Comparison of ENCODE assay signal across 20 mouse cellular contexts in the genomic region with DNA sequence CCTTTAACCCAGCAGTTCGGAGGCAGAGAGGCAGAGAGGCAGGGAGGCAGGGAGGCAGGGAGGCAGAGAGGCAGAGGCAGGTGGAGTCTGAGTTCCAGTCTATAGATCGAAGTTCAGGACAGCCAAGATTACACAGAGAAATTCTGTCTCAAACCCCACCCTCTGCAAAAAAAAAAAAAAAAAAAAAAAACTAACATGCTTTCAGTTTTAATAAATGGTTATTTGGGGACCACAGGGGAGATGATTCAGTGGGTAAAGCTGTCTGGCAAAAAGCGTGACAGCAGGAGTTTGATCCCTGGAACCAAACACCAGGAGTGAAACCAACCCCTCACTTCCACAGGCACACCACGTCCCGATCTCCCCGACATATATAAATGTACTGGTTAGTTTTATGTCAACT. TPM values are rescaled to one million over a fixed set of nuclear protein-coding genes. Genes with fewer than 3 reads are reported as not detected.
DNase-seq lines count a peak whose midpoint lies in the region; ATAC-seq and TF ChIP-seq lines count a peak whose summit lies in the region.
"Had no signal": no experiment of that assay in that cellular context is flagged by ENCODE, and none has a peak within 500 bp of the region (broad histone marks: within the 10 kb centered on the region; RNA-seq: fewer than 3 reads in every experiment).

No protein-coding gene starts in this region.

- TF ChIP-seq POLR2A in MEL (IDR thresholded peaks at IDR 0.05; ENCODE audit: control insufficient read depth in 1 of 2, insufficient read depth in 1 of 2, low read depth in 1 of 2, low read length in 2 of 2, poor library complexity in 1 of 2) = no peak

- TF ChIP-seq EP300 in liver, postnatal 0 days (IDR thresholded peaks at IDR 0.05; ENCODE audit: low read depth) = no peak
- TF ChIP-seq EP300 in MEL (IDR thresholded peaks at IDR 0.05; ENCODE audit: low read depth in 1 of 2, low read length in 2 of 2) = no peak

- no peak overlapping the region for H3K4me3 ChIP-seq in liver, embryonic 11.5 days (ENCODE audit: low read depth, low read length)
- H3K4me3 ChIP-seq in liver, postnatal 0 days (ENCODE audit: low read depth, low read length) = no peak overlapping the region
- H3K4me3 ChIP-seq in MEL (ENCODE audit: control insufficient read depth in 1 of 2, insufficient read depth in 1 of 2, low read depth in 2 of 2, low read length in 2 of 2) = no peak overlapping the region
- H3K4me3 ChIP-seq: embryonic facial prominence, embryonic 10.5 days; embryonic facial prominence, embryonic 12.5 days; forebrain, embryonic 13.5 days; forebrain, embryonic 15.5 days had no signal

- H3K27me3 ChIP-seq in liver, embryonic 11.5 days (replicated peaks; ENCODE audit: control insufficient read depth, insufficient read depth, low read length) = no peaks in the 10 kb centered on the region
- H3K27me3 ChIP-seq in liver, postnatal 0 days (ENCODE audit: insufficient read depth, low read length) = no peaks in the 10 kb centered on the region
- H3K27me3 ChIP-seq in MEL (ENCODE audit: control insufficient read depth in 1 of 2, insufficient read depth in 2 of 2, low read length in 2 of 2) = no peaks in the 10 kb centered on the region
- H3K27me3 ChIP-seq: embryonic facial prominence, embryonic 12.5 days; forebrain, embryonic 13.5 days; forebrain, embryonic 15.5 days had no signal

- no peak for DNase-seq in liver, embryonic 11.5 days (ENCODE audit: low spot score)
- DNase-seq in liver, postnatal 0 days = no peak
- DNase-seq in MEL (ENCODE audit: low read depth, low spot score) = no peak
- DNase-seq in ovary, postnatal 10 days (ENCODE audit: low spot score) = no peak
- DNase-seq in right cerebral cortex, postnatal 10 days (ENCODE audit: low spot score in 2 of 2) = no peak
- DNase-seq: adrenal gland, adult 2 months; adrenal gland, postnatal 10 days; adrenal gland, postnatal 25 days; cerebellum, adult 11 months; cerebellum, adult 18-20 months; cerebellum, adult 8-10 months; cerebellum, adult 9-11 months; cerebellum, postnatal 14 days; cerebellum, postnatal 36 days; forebrain, postnatal 0 days had no signal

- H3K79me2 ChIP-seq in MEL (ENCODE audit: control insufficient read depth, insufficient read depth, low read length, poor library complexity) = no peaks in the 10 kb centered on the region

- no peak for TF ChIP-seq CTCF in liver, postnatal 0 days (IDR thresholded peaks at IDR 0.05; ENCODE audit: low read depth)
- no peak for TF ChIP-seq CTCF in MEL (IDR thresholded peaks at IDR 0.05 in 2 of 3, conservative IDR thresholded peaks at IDR 0.05 in 1 of 3; ENCODE audit: control insufficient read depth in 1 of 3, insufficient read depth in 1 of 3, low read depth in 2 of 3, low read length in 3 of 3, poor library complexity in 1 of 3, severe bottlenecking in 1 of 3)

- no peaks in the 10 kb centered on the region for H3K9me3 ChIP-seq in liver, embryonic 11.5 days (ENCODE audit: control insufficient read depth, low read length)
- H3K9me3 ChIP-seq in liver, postnatal 0 days (ENCODE audit: low read length) = no peaks in the 10 kb centered on the region
- H3K9me3 ChIP-seq in MEL (replicated peaks; ENCODE audit: insufficient read depth, low read length) = no peaks in the 10 kb centered on the region
- H3K9me3 ChIP-seq: embryonic facial prominence, embryonic 10.5 days; embryonic facial prominence, embryonic 12.5 days; forebrain, embryonic 13.5 days; forebrain, embryonic 15.5 days; G1E had no signal

- ATAC-seq in liver, embryonic 11.5 days (replicated peaks; ENCODE audit: low FRiP score) = 0 out of 2 replicates have a peak, but pooled peaks have one; percentile 15
- ATAC-seq in liver, postnatal 0 days = no peak
- ATAC-seq: forebrain, embryonic 13.5 days; forebrain, embryonic 15.5 days; forebrain, postnatal 0 days had no signal

- H3K4me2 ChIP-seq in liver, embryonic 11.5 days = no peak overlapping the region
- no peak overlapping the region for H3K4me2 ChIP-seq in liver, postnatal 0 days (ENCODE audit: low read depth, low read length)
- H3K4me2 ChIP-seq: embryonic facial prominence, embryonic 12.5 days; forebrain, embryonic 13.5 days; forebrain, embryonic 15.5 days had no signal

- peaks cover 24% of the 10 kb centered on the region; the same call in 1 of the 2 replicates for H3K36me3 ChIP-seq in liver, embryonic 11.5 days (ENCODE audit: control insufficient read depth, insufficient read depth, low read length)
- peaks cover 46% of the 10 kb centered on the region for H3K36me3 ChIP-seq in liver, postnatal 0 days (replicated peaks; ENCODE audit: insufficient read depth, low read length)
- H3K36me3 ChIP-seq in MEL (ENCODE audit: control insufficient read depth in 1 of 2, insufficient read depth in 2 of 2, low read length in 2 of 2) = peaks cover 13 to 32% of the 10 kb centered on the region in 2 experiments

- no peaks in the 10 kb centered on the region for H3K4me1 ChIP-seq in liver, embryonic 11.5 days (replicated peaks; ENCODE audit: control insufficient read depth, insufficient read depth, low read length)
- no peaks in the 10 kb centered on the region for H3K4me1 ChIP-seq in liver, postnatal 0 days (ENCODE audit: insufficient read depth)
- H3K4me1 ChIP-seq in MEL (ENCODE audit: control insufficient read depth in 1 of 2, insufficient read depth in 2 of 2, low read length in 2 of 2) = peaks cover 0 to 12% of the 10 kb centered on the region in 2 experiments; a peak in 2 of 4 replicates
- H3K4me1 ChIP-seq: embryonic facial prominence, embryonic 10.5 days; embryonic facial prominence, embryonic 12.5 days; forebrain, embryonic 13.5 days; forebrain, embryonic 15.5 days had no signal

- no peak for TF ChIP-seq RAD21 in MEL (IDR thresholded peaks at IDR 0.05; ENCODE audit: low read depth, low read length)

- H3K9ac ChIP-seq in liver, embryonic 11.5 days (ENCODE audit: low read depth, low read length) = no peak overlapping the region
- no peak overlapping the region for H3K9ac ChIP-seq in liver, postnatal 0 days (replicated peaks)
- H3K9ac ChIP-seq in MEL (ENCODE audit: control insufficient read depth, low read depth, low read length, poor library complexity, severe bottlenecking) = no peak overlapping the region
- H3K9ac ChIP-seq: embryonic facial prominence, embryonic 12.5 days; forebrain, embryonic 13.5 days; forebrain, embryonic 15.5 days; forebrain, postnatal 0 days had no signal

- 79% methylated on average over 6 of the region's 6 CpGs for WGBS in liver, embryonic 11.5 days
- WGBS in liver, postnatal 0 days (ENCODE audit: insufficient replicate concordance) = 77% methylated on average over 6 of the region's 6 CpGs

- no peak overlapping the region for H3K27ac ChIP-seq in liver, embryonic 11.5 days (ENCODE audit: low read depth, low read length)
- no peak overlapping the region for H3K27ac ChIP-seq in liver, postnatal 0 days (ENCODE audit: low read depth)
- H3K27ac ChIP-seq in MEL (ENCODE audit: control insufficient read depth, low read depth, low read length) = no peak overlapping the region
- H3K27ac ChIP-seq: embryonic facial prominence, embryonic 10.5 days; embryonic facial prominence, embryonic 12.5 days; forebrain, embryonic 13.5 days; forebrain, embryonic 15.5 days had no signal

TF ChIP-seq in MEL, 35 proteins besides CTCF, POLR2A, EP300 and RAD21:
- peak; percentile 74 for TF ChIP-seq ZNF384 (IDR thresholded peaks at IDR 0.05; ENCODE audit: low read depth, low read length)
- no peak for TF ChIP-seq ZC3H11A (IDR thresholded peaks at IDR 0.05; ENCODE audit: low read depth, low read length)

RNA-seq across cellular contexts. Expression of a gene that starts 26.2 kb away (rescaled TPM):
- polyA plus RNA-seq in liver, embryonic 11.5 days (2014; fragmentation: Nextera tagmentation; extraction: Ambion mirVana) = 29.2 and 33.7 TPM in 2 replicates
- polyA plus RNA-seq in liver, postnatal 0 days (2015; fragmentation: Nextera tagmentation; extraction: Ambion mirVana) = 9.1 and 10.0 TPM in 2 replicates
- 14.8 and 17.8 TPM in 2 replicates for total RNA-seq in MEL (2012; rRNA removed)
- polyA plus RNA-seq in MEL (2012; ENCODE audit: insufficient read depth in 1 of 2, insufficient read length in 2 of 2, low read depth in 1 of 2, low replicate concordance in 2 of 2, missing spikeins in 1 of 2) = 10 to 100 TPM in 1 of 2 experiments, not detected in 1; 18.1 TPM

RNA-seq across cellular contexts. Expression of a gene that starts 43.1 kb away (rescaled TPM):
- polyA plus RNA-seq in liver, embryonic 11.5 days (2014; fragmentation: Nextera tagmentation; extraction: Ambion mirVana) = 33.1 and 33.2 TPM in 2 replicates
- 16.5 and 17.3 TPM in 2 replicates for polyA plus RNA-seq in liver, postnatal 0 days (2015; fragmentation: Nextera tagmentation; extraction: Ambion mirVana)
- total RNA-seq in MEL (2012; rRNA removed) = 15.7 and 19.7 TPM in 2 replicates
- 10 to 100 TPM; 50.5 to 76.8 TPM for polyA plus RNA-seq in MEL (2012; ENCODE audit: insufficient read depth in 1 of 2, insufficient read length in 2 of 2, low read depth in 1 of 2, low replicate concordance in 2 of 2, missing spikeins in 1 of 2)
